Mouse (Mus musculus): Measurements from ENCODE around the gene Rapgefl1. TPM values are rescaled to one million over a fixed set of nuclear protein-coding genes. Genes with fewer than 3 reads are reported as not detected.

The Rapgefl1 gene
- total and polyA plus RNA-seq, 3 experiments: 0.08 to 0.29 TPM; not detected in 1

DNA sequence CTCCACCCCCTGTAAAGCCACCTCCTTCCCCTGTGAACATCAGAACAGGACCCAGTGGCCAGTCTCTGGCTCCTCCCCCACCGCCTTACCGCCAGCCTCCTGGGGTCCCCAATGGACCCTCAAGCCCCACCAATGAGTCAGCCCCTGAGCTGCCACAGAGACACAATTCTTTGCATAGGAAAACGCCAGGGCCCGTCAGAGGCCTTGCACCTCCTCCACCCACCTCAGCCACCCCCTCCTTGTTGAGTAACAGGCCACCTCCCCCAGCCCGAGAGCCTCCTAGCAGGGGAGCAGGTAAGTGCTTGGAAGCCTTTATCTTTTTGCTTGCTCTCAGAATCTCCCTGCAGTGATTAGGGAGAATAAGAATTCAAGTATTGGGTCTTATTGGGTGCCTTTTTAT is 55.8 kb downstream of the Rapgefl1 start:
- Histone ChIP-seq H3K9me3 (replicated peaks; ENCODE audit: low read length) (peaks cover 4% of the 10 kb centered on the region), H3K27ac (ENCODE audit: insufficient read depth, low read depth) (no peak overlapping the region), H3K79me2 (replicated peaks; ENCODE audit: control insufficient read depth, extremely low read depth, insufficient read depth, poor library complexity, severe bottlenecking) (no peaks in the 10 kb centered on the region), H3K4me3 (replicated peaks in 1 of 3; ENCODE audit: low read depth in 2 of 3, low read length in 2 of 3, poor library complexity in 1 of 3) (no peak overlapping the region), H3K27me3 (replicated peaks) (no peaks in the 10 kb centered on the region), H3K4me2 (ENCODE audit: insufficient read depth, low read depth, poor library complexity, severe bottlenecking) (no peak overlapping the region), H3K36me3 (replicated peaks in 1 of 2; ENCODE audit: control insufficient read depth in 1 of 2, insufficient read depth in 1 of 2, low read length in 1 of 2) (peaks cover 83 to 96% of the 10 kb centered on the region in 2 experiments), H3K4me1 (ENCODE audit: control insufficient read depth in 1 of 2, insufficient read depth in 2 of 2) (peaks cover 0 to 4% of the 10 kb centered on the region in 2 experiments; a peak in 1 of 4 replicates), H3K9ac (ENCODE audit: insufficient read depth, low read depth) (no peak overlapping the region)
- no peak for TF ChIP-seq RCOR1 (conservative IDR thresholded peaks at IDR 0.05; ENCODE audit: low read depth, low read length)
- no peak for TF ChIP-seq MEF2A (IDR thresholded peaks at IDR 0.05; ENCODE audit: borderline replicate concordance, low read depth, low read length)
- no peak for TF ChIP-seq POLR2AphosphoS2 (IDR thresholded peaks at IDR 0.05; ENCODE audit: low read depth, low read length)
- no peak for TF ChIP-seq USF1 (IDR thresholded peaks at IDR 0.05; ENCODE audit: low read depth, low read length)
- TF ChIP-seq SMC3 (IDR thresholded peaks at IDR 0.05; ENCODE audit: low read depth, low read length): no peak
- no peak for TF ChIP-seq TCF12 (IDR thresholded peaks at IDR 0.05; ENCODE audit: low read depth, low read length)
- TF ChIP-seq MYC (IDR thresholded peaks at IDR 0.05; ENCODE audit: low read depth, low read length): no peak
- no peak for TF ChIP-seq USF2 (conservative IDR thresholded peaks at IDR 0.05; ENCODE audit: low read depth, low read length)
- no peak for TF ChIP-seq POLR2A (IDR thresholded peaks at IDR 0.05; ENCODE audit: low read depth, low read length)
- TF ChIP-seq EP300 (IDR thresholded peaks at IDR 0.05; ENCODE audit: low read length): no peak
- no peak for TF ChIP-seq KAT2A (IDR thresholded peaks at IDR 0.05; ENCODE audit: insufficient replicate concordance, low read length)
- no peak for TF ChIP-seq ZKSCAN1 (IDR thresholded peaks at IDR 0.05; ENCODE audit: borderline replicate concordance, low read depth, low read length)
- no peak for TF ChIP-seq UBTF (IDR thresholded peaks at IDR 0.05; ENCODE audit: low read depth, low read length)
- TF ChIP-seq PAX5 (IDR thresholded peaks at IDR 0.05; ENCODE audit: low read length): no peak
- TF ChIP-seq ZC3H11A (IDR thresholded peaks at IDR 0.05; ENCODE audit: low read depth, low read length): no peak
- no peak for TF ChIP-seq GABPA (IDR thresholded peaks at IDR 0.05; ENCODE audit: insufficient replicate concordance, low read depth, low read length)
- TF ChIP-seq ETS1 (conservative IDR thresholded peaks at IDR 0.05; ENCODE audit: low read depth, low read length): no peak
- in situ Hi-C loops (cut with MboI; ENCODE audit: low pct_ligation_motif_present, low pct_unique_long_range_greater_than_20kb, low sequenced_read_pairs) (no loop called here), dilution Hi-C loops (cut with MboI; ENCODE audit: extremely low pct_ligation_motif_present, extremely low pct_unique_long_range_greater_than_20kb, low sequenced_read_pairs) (no loop called here)
- no peak for DNase-seq (ENCODE audit: extremely low read depth)

DNA sequence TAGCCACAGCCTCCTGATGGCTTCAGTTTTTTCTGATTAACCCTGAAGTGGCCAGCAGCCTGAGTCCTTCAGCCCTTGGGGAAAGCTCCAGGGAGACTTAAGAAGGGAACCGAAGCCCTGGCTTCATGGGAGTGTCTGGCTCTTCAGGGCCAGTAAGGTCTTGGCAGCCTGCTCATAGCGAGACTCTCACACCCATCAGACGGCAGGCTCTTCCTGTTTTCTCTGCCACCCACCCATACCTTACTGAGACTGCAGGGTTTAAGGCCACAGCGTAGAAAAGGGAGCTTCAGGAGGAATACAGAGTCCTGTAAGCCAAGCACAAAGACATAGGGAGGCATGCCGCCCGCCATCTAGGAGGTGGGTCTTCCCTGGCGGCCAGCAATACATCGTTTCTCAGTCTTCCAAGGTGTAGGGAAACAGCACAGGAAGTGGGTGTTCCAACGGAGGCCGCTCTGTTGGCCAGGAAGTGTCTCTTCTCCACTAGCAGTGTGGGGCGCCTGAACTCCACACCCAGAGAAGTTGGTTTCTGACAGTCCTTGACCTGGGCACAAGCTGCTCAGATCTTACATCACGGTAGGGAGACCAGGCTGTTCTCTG is 64.0 kb downstream of the Rapgefl1 start:
- no peak overlapping the region for H3K9ac ChIP-seq (ENCODE audit: insufficient read depth, low read depth)
- H3K27ac ChIP-seq (ENCODE audit: insufficient read depth, low read depth): no peak overlapping the region
- no peaks in the 10 kb centered on the region for H3K9me3 ChIP-seq (replicated peaks; ENCODE audit: low read length)
- dilution Hi-C loops (cut with MboI; ENCODE audit: extremely low pct_ligation_motif_present, extremely low pct_unique_long_range_greater_than_20kb, low sequenced_read_pairs): no loop called here
- H3K4me3 ChIP-seq (replicated peaks in 1 of 3; ENCODE audit: low read depth in 2 of 3, low read length in 2 of 3, poor library complexity in 1 of 3): no peak overlapping the region
- no peaks in the 10 kb centered on the region for H3K79me2 ChIP-seq (replicated peaks; ENCODE audit: control insufficient read depth, extremely low read depth, insufficient read depth, poor library complexity, severe bottlenecking)
- no peak for DNase-seq (ENCODE audit: extremely low read depth)
- no peak for TF ChIP-seq MEF2A (IDR thresholded peaks at IDR 0.05; ENCODE audit: borderline replicate concordance, low read depth, low read length)
- 0 out of 2 replicates have a peak, but pooled peaks have one; percentile 10 for TF ChIP-seq POLR2A (IDR thresholded peaks at IDR 0.05; ENCODE audit: low read depth, low read length)
- TF ChIP-seq MAX (IDR thresholded peaks at IDR 0.05; ENCODE audit: low read length): no peak
- no peak overlapping the region for H3K4me2 ChIP-seq (ENCODE audit: insufficient read depth, low read depth, poor library complexity, severe bottlenecking)
- in situ Hi-C loops (cut with MboI; ENCODE audit: low pct_ligation_motif_present, low pct_unique_long_range_greater_than_20kb, low sequenced_read_pairs): loop anchor here (5.0 kb wide), 1 partner anchor 38 kb away; the partner anchor contains the start of gene Wipf2
- peaks cover 4 to 16% of the 10 kb centered on the region in 2 experiments; a peak in 3 of 4 replicates for H3K4me1 ChIP-seq (ENCODE audit: control insufficient read depth in 1 of 2, insufficient read depth in 2 of 2)
- peaks cover 74 to 92% of the 10 kb centered on the region in 2 experiments for H3K36me3 ChIP-seq (replicated peaks in 1 of 2; ENCODE audit: control insufficient read depth in 1 of 2, insufficient read depth in 1 of 2, low read length in 1 of 2)
- no peaks in the 10 kb centered on the region for H3K27me3 ChIP-seq (replicated peaks)
